Mouse (Mus musculus) testis, adult 2 months (tissue): Measurements from ENCODE around the gene Rbm6. TPM values are rescaled to one million over a fixed set of nuclear protein-coding genes. Genes with fewer than 3 reads are reported as not detected.
A peak's percentile ranks its signal among the peaks of the same experiment; 100 is the strongest.

Experiments used
- H3K27ac ChIP-seq: fragments of 200-500 bp; 2 replicates; pipeline ENCODE4 v1.5.1; 2012; ENCODE audit warnings: low read depth, low read length; ENCODE audit not compliant: control insufficient read depth, insufficient read depth
- H3K27me3 ChIP-seq: fragments of 200-500 bp; 2 replicates; pipeline ENCODE4 v1.6.1; 2012; ENCODE audit warnings: mild to moderate bottlenecking, low read length, moderate library complexity; ENCODE audit not compliant: control insufficient read depth, insufficient read depth
- H3K36me3 ChIP-seq: fragments of 200-500 bp; 2 replicates; pipeline ENCODE4 v1.6.1; 2012; ENCODE audit warnings: mild to moderate bottlenecking, low read length; ENCODE audit not compliant: control insufficient read depth, insufficient read depth
- H3K4me1 ChIP-seq: fragments of 200-500 bp; 2 replicates; pipeline ENCODE4 v1.6.1; 2012; ENCODE audit warnings: low read length; ENCODE audit not compliant: control insufficient read depth, insufficient read depth
- H3K4me3 ChIP-seq: fragments of 200-500 bp; 2 replicates; pipeline ENCODE4 v1.5.1; 2012; ENCODE audit warnings: low read depth, mild to moderate bottlenecking, low read length, moderate library complexity, mixed read lengths; ENCODE audit not compliant: control insufficient read depth
- CTCF ChIP-seq: fragments of 200-500 bp; IDR thresholded peaks from 2 replicates; pipeline ENCODE4 v1.5.1; 2012; ENCODE audit warnings: low read depth, mild to moderate bottlenecking, inconsistent platforms, low read length, moderate library complexity; ENCODE audit not compliant: control insufficient read depth, insufficient read depth, insufficient replicate concordance
- POLR2A ChIP-seq: fragments of 200-500 bp; IDR thresholded peaks from 2 replicates; pipeline ENCODE4 v1.6.1; 2012; ENCODE audit warnings: low read depth, mild to moderate bottlenecking, inconsistent platforms, low read length, moderate library complexity; ENCODE audit not compliant: control insufficient read depth
- polyA plus RNA-seq: library from polyadenylated mRNA; depleted of rRNA; stranded (reverse); fragments of >200 nt; gene quantifications from 2 replicates; pipeline ENCODE4 v1.2.3, GENCODE M21; 2012; rRNA removed

Rbm6 gene
- 26.8 and 28.1 TPM in 2 replicates for polyA plus RNA-seq

- no peak for TF ChIP-seq CTCF
- TF ChIP-seq POLR2A, result no peak
- no peaks in the 10 kb centered on the region for H3K36me3 ChIP-seq
These were observed at the start of gene Rbm6 for GRCm38 (mm10) chr9:107873137-107873536. Rbm6 (minus strand) TSS chr9:107873237.

GRCm38 (mm10) chr9:107919441-107919840 is 46.4 kb upstream of the Rbm6 start:
- no peaks in the 10 kb centered on the region for H3K27me3 ChIP-seq
- H3K4me1 ChIP-seq, result peaks cover 9% of the 10 kb centered on the region
- H3K4me3 ChIP-seq, result no peak overlapping the region
- no peak for TF ChIP-seq CTCF
- no peak for TF ChIP-seq POLR2A
- H3K27ac ChIP-seq, result no peak overlapping the region
- H3K36me3 ChIP-seq, result no peaks in the 10 kb centered on the region

More at GRCm38 (mm10) chr9:107873137-107873536, at the start of gene Rbm6:
- H3K4me3 ChIP-seq, result peak within 1 kb of the TSS; percentile 95
- no peaks in the 10 kb centered on the region; the same call in 1 of the 2 replicates for H3K4me1 ChIP-seq
- no peaks in the 10 kb centered on the region for H3K27me3 ChIP-seq
- H3K27ac ChIP-seq, result peak within 1 kb of the TSS; percentile 99

- no peak for TF ChIP-seq CTCF
- TF ChIP-seq POLR2A, result no peak
- H3K27ac ChIP-seq, result no peak overlapping the region
- H3K36me3 ChIP-seq, result no peaks in the 10 kb centered on the region
- no peaks in the 10 kb centered on the region for H3K27me3 ChIP-seq
- H3K4me3 ChIP-seq, result no peak overlapping the region
- peaks cover 9% of the 10 kb centered on the region for H3K4me1 ChIP-seq
These were observed 45.8 kb upstream of the Rbm6 start for GRCm38 (mm10) chr9:107918884-107919283.

GRCm38 (mm10) chr9:107917895-107918608 is 45.0 kb upstream of the Rbm6 start:
- Histone ChIP-seq H3K4me1 (peaks cover 9% of the 10 kb centered on the region), H3K27ac (no peak overlapping the region), H3K4me3 (no peak overlapping the region; the same call in 1 of the 2 replicates), H3K27me3 (no peaks in the 10 kb centered on the region), H3K36me3 (no peaks in the 10 kb centered on the region)
- TF ChIP-seq CTCF, result no peak
- no peak for TF ChIP-seq POLR2A

- no peak overlapping the region for H3K4me3 ChIP-seq
- TF ChIP-seq CTCF, result no peak
- no peak for TF ChIP-seq POLR2A
- no peaks in the 10 kb centered on the region for H3K36me3 ChIP-seq
- no peak overlapping the region for H3K27ac ChIP-seq
- H3K27me3 ChIP-seq, result no peaks in the 10 kb centered on the region
- H3K4me1 ChIP-seq, result peaks cover 9% of the 10 kb centered on the region
These were observed 41.9 kb upstream of the Rbm6 start for GRCm38 (mm10) chr9:107914764-107915420.

GRCm38 (mm10) chr9:107910025-107910769 is 37.2 kb upstream of the Rbm6 start:
- Histone ChIP-seq H3K4me1 (peaks cover 18% of the 10 kb centered on the region), H3K27ac (no peak overlapping the region), H3K36me3 (no peaks in the 10 kb centered on the region), H3K4me3 (no peak overlapping the region), H3K27me3 (no peaks in the 10 kb centered on the region)
- no peak for TF ChIP-seq CTCF
- no peak for TF ChIP-seq POLR2A
